ENCODE assay signal across 14 mouse cellular contexts in the genomic region with DNA sequence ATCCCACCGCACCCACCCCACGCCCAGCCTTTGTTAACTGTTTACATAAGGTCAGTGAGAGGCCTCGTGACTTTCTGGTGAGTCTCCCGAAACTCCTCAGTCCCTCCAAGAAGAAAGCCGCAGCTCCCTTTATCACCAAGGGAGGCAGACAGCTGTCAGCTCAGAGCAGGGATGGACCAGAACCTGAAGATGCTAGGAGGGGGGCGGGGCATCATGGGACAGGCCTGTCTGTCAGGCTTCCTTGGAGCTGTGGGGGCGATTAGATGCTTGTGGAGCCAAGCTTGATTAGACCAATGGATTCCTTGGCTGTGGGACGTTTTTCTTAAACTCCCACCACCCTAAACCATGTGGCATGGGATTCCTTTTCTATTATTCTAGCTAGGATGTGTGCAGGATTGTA.
A peak's percentile ranks its signal among the peaks of the same experiment; 100 is the strongest.
DNase-seq lines count a peak whose midpoint lies in the region; ATAC-seq and TF ChIP-seq lines count a peak whose summit lies in the region.
"Had no signal": no experiment of that assay in that cellular context is flagged by ENCODE, and none has a peak within 500 bp of the region (broad histone marks: within the 10 kb centered on the region; RNA-seq: fewer than 3 reads in every experiment).

No protein-coding gene starts in this region.

- 71% methylated on average over 8 of the region's 8 CpGs for WGBS in forebrain, embryonic 13.5 days
- 76% methylated on average over 8 of the region's 8 CpGs for WGBS in forebrain, embryonic 11.5 days
- 68% methylated on average over 8 of the region's 8 CpGs for WGBS in kidney, embryonic 16.5 days
- 75% methylated on average over 8 of the region's 8 CpGs for WGBS in kidney, adult 2 months
- 70% methylated on average over 8 of the region's 8 CpGs for WGBS in hindbrain, embryonic 14.5 days
- WGBS in lung, postnatal 0 days: 44% methylated on average over 8 of the region's 8 CpGs

- no peak overlapping the region for H3K27ac ChIP-seq in forebrain, embryonic 13.5 days
- H3K27ac ChIP-seq in forebrain, embryonic 11.5 days (ENCODE audit: low read depth, low read length): no peak overlapping the region
- no peak overlapping the region for H3K27ac ChIP-seq in kidney, embryonic 16.5 days (ENCODE audit: low read length)
- H3K27ac ChIP-seq in kidney, adult 2 months (ENCODE audit: insufficient read depth, low read depth, low read length): no peak overlapping the region
- 0 out of 2 replicates have a peak overlapping the region, but pooled peaks have one; percentile 38 for H3K27ac ChIP-seq in hindbrain, embryonic 14.5 days
- H3K27ac ChIP-seq in lung, postnatal 0 days (ENCODE audit: low read length): no peak overlapping the region
- H3K27ac ChIP-seq: gastrocnemius, adult 2 months; heart, embryonic 15.5 days; intestine, embryonic 15.5 days; midbrain, embryonic 12.5 days had no signal

- no peak overlapping the region for H3K4me2 ChIP-seq in forebrain, embryonic 13.5 days
- no peak overlapping the region for H3K4me2 ChIP-seq in forebrain, embryonic 11.5 days (ENCODE audit: low read depth, low read length, severe bottlenecking)
- no peak overlapping the region for H3K4me2 ChIP-seq in kidney, embryonic 16.5 days (replicated peaks; ENCODE audit: low read depth, low read length)
- no peak overlapping the region for H3K4me2 ChIP-seq in hindbrain, embryonic 14.5 days (replicated peaks)
- no peak overlapping the region for H3K4me2 ChIP-seq in lung, postnatal 0 days (replicated peaks; ENCODE audit: low read depth, low read length)
- H3K4me2 ChIP-seq: heart, embryonic 15.5 days; intestine, embryonic 15.5 days; midbrain, embryonic 12.5 days had no signal

- no peaks in the 10 kb centered on the region for H3K9me3 ChIP-seq in forebrain, embryonic 13.5 days (replicated peaks)
- no peaks in the 10 kb centered on the region for H3K9me3 ChIP-seq in forebrain, embryonic 11.5 days (ENCODE audit: control insufficient read depth, low read length)
- no peaks in the 10 kb centered on the region for H3K9me3 ChIP-seq in kidney, embryonic 16.5 days (ENCODE audit: low read length)
- H3K9me3 ChIP-seq in hindbrain, embryonic 14.5 days (ENCODE audit: control insufficient read depth, low read length): no peaks in the 10 kb centered on the region
- no peaks in the 10 kb centered on the region for H3K9me3 ChIP-seq in lung, postnatal 0 days (ENCODE audit: low read length)
- H3K9me3 ChIP-seq: heart, embryonic 15.5 days; intestine, embryonic 15.5 days; midbrain, embryonic 12.5 days had no signal

- no peaks in the 10 kb centered on the region for H3K36me3 ChIP-seq in forebrain, embryonic 13.5 days (ENCODE audit: poor library complexity, severe bottlenecking)
- H3K36me3 ChIP-seq in forebrain, embryonic 11.5 days (ENCODE audit: control insufficient read depth, insufficient read depth, low read length): no peaks in the 10 kb centered on the region
- no peaks in the 10 kb centered on the region for H3K36me3 ChIP-seq in kidney, embryonic 16.5 days (ENCODE audit: insufficient read depth, low read length)
- no peaks in the 10 kb centered on the region for H3K36me3 ChIP-seq in kidney, adult 2 months (ENCODE audit: control insufficient read depth, insufficient read depth, low read length)
- H3K36me3 ChIP-seq in hindbrain, embryonic 14.5 days (replicated peaks; ENCODE audit: control insufficient read depth, insufficient read depth): no peaks in the 10 kb centered on the region
- H3K36me3 ChIP-seq in lung, postnatal 0 days (ENCODE audit: insufficient read depth, low read length): no peaks in the 10 kb centered on the region
- H3K36me3 ChIP-seq: heart, embryonic 15.5 days; intestine, embryonic 15.5 days; midbrain, embryonic 12.5 days had no signal

- no peaks in the 10 kb centered on the region for H3K4me1 ChIP-seq in forebrain, embryonic 13.5 days
- H3K4me1 ChIP-seq in forebrain, embryonic 11.5 days (replicated peaks; ENCODE audit: control insufficient read depth, insufficient read depth, low read length): no peaks in the 10 kb centered on the region
- no peaks in the 10 kb centered on the region for H3K4me1 ChIP-seq in kidney, embryonic 16.5 days (ENCODE audit: insufficient read depth, low read length)
- H3K4me1 ChIP-seq in kidney, adult 2 months (ENCODE audit: control insufficient read depth, insufficient read depth, low read length): no peaks in the 10 kb centered on the region
- peaks cover 5% of the 10 kb centered on the region; the same call in 1 of the 2 replicates for H3K4me1 ChIP-seq in hindbrain, embryonic 14.5 days (replicated peaks; ENCODE audit: control insufficient read depth, insufficient read depth, low read length)
- H3K4me1 ChIP-seq in lung, postnatal 0 days (ENCODE audit: insufficient read depth, low read depth, low read length): no peaks in the 10 kb centered on the region
- H3K4me1 ChIP-seq: heart, embryonic 15.5 days; intestine, embryonic 15.5 days; midbrain, embryonic 12.5 days had no signal

- ATAC-seq in forebrain, embryonic 13.5 days: peak; percentile 33; the same call in 1 of the 2 replicates
- ATAC-seq in forebrain, embryonic 11.5 days (replicated peaks; ENCODE audit: low FRiP score): no peak
- 0 out of 2 replicates have a peak, but pooled peaks have one; percentile 23 for ATAC-seq in kidney, embryonic 16.5 days (ENCODE audit: low FRiP score, low TSS enrichment)
- ATAC-seq in hindbrain, embryonic 14.5 days (ENCODE audit: low FRiP score): peak; percentile 31; the same call in 1 of the 2 replicates
- no peak for ATAC-seq in lung, postnatal 0 days
- ATAC-seq: liver, postnatal 0 days had no signal

- no peak overlapping the region for H3K4me3 ChIP-seq in forebrain, embryonic 13.5 days
- H3K4me3 ChIP-seq in forebrain, embryonic 11.5 days (ENCODE audit: low read depth, low read length): no peak overlapping the region
- H3K4me3 ChIP-seq in kidney, embryonic 16.5 days (ENCODE audit: low read length): no peak overlapping the region
- no peak overlapping the region for H3K4me3 ChIP-seq in kidney, adult 2 months (ENCODE audit: insufficient read depth, low read depth, low read length)
- H3K4me3 ChIP-seq in hindbrain, embryonic 14.5 days (replicated peaks; ENCODE audit: low read length): no peak overlapping the region
- no peak overlapping the region for H3K4me3 ChIP-seq in lung, postnatal 0 days (ENCODE audit: low read depth, low read length)
- H3K4me3 ChIP-seq: gastrocnemius, adult 2 months; heart, embryonic 15.5 days; intestine, embryonic 15.5 days; midbrain, embryonic 12.5 days; myocyte had no signal

- no peak for DNase-seq in forebrain, embryonic 11.5 days (ENCODE audit: low spot score)
- DNase-seq in kidney, adult 2 months: no peak
- peak; percentile 33 for DNase-seq in ES-CJ7 (ENCODE audit: low read depth, low spot score)
- no peak for DNase-seq in hindbrain, embryonic 14.5 days (ENCODE audit: low spot score)
- DNase-seq in lung, postnatal 0 days (ENCODE audit: low spot score): no peak
- DNase-seq: thymus, adult 18-20 months had no signal

- TF ChIP-seq POLR2A in kidney, adult 2 months (IDR thresholded peaks at IDR 0.05; ENCODE audit: low read depth, low read length): no peak

- no peak overlapping the region for H3K9ac ChIP-seq in forebrain, embryonic 13.5 days
- H3K9ac ChIP-seq in forebrain, embryonic 11.5 days (ENCODE audit: low read length): no peak overlapping the region
- no peak overlapping the region for H3K9ac ChIP-seq in kidney, embryonic 16.5 days (replicated peaks; ENCODE audit: low read length)
- no peak overlapping the region for H3K9ac ChIP-seq in hindbrain, embryonic 14.5 days
- H3K9ac ChIP-seq in lung, postnatal 0 days (replicated peaks; ENCODE audit: low read depth): no peak overlapping the region
- H3K9ac ChIP-seq: heart, embryonic 15.5 days; intestine, embryonic 15.5 days; liver, postnatal 0 days; midbrain, embryonic 12.5 days had no signal

- no peaks in the 10 kb centered on the region for H3K27me3 ChIP-seq in forebrain, embryonic 13.5 days
- H3K27me3 ChIP-seq in forebrain, embryonic 11.5 days (ENCODE audit: control insufficient read depth, insufficient read depth, low read length): no peaks in the 10 kb centered on the region
- no peaks in the 10 kb centered on the region; the same call in 1 of the 2 replicates for H3K27me3 ChIP-seq in kidney, embryonic 16.5 days (ENCODE audit: insufficient read depth, low read length)
- no peaks in the 10 kb centered on the region for H3K27me3 ChIP-seq in kidney, adult 2 months (replicated peaks; ENCODE audit: control insufficient read depth, insufficient read depth, low read length)
- no peaks in the 10 kb centered on the region for H3K27me3 ChIP-seq in hindbrain, embryonic 14.5 days (ENCODE audit: control insufficient read depth, insufficient read depth, low read length)
- no peaks in the 10 kb centered on the region for H3K27me3 ChIP-seq in lung, postnatal 0 days (replicated peaks; ENCODE audit: insufficient read depth, low read length)
- H3K27me3 ChIP-seq: heart, embryonic 15.5 days; intestine, embryonic 15.5 days; midbrain, embryonic 12.5 days had no signal

- no peak for TF ChIP-seq CTCF in kidney, adult 2 months (conservative IDR thresholded peaks at IDR 0.05; ENCODE audit: insufficient read depth, insufficient read length, low read depth, low read length)
- TF ChIP-seq CTCF in lung, postnatal 0 days (IDR thresholded peaks at IDR 0.05): no peak

- TF ChIP-seq EP300 in lung, postnatal 0 days (IDR thresholded peaks at IDR 0.05): no peak

Comparison
In these comparisons a context has a peak if more than half of its experiments do, and no peak if none do; other contexts are left out.
1. ATAC-seq: peak in forebrain, embryonic 13.5 days (single experiment), kidney, embryonic 16.5 days (single experiment) and hindbrain, embryonic 14.5 days (single experiment); none in forebrain, embryonic 11.5 days (single experiment) and lung, postnatal 0 days (single experiment).